Mouse (Mus musculus) heart, postnatal 0 days (tissue): ENCODE results near the gene AU040320.

Experiments
- CTCF ChIP-seq: IDR thresholded peaks from 2 replicates; pipeline ENCODE4 v1.5.1; 2016; ENCODE audit warnings: antibody characterized with exemption, control low read depth, low read depth
- EP300 ChIP-seq: IDR thresholded peaks from 2 replicates; pipeline ENCODE4 v1.6.1; 2016; ENCODE audit warnings: antibody characterized with exemption, low read depth

- TF ChIP-seq CTCF (no peak), EP300 (no peak)
These were observed 48.8 kb downstream of the AU040320 start for GRCm38 (mm10) chr4:126802174-126802573.
